Mouse (Mus musculus): ENCODE measurements at regions not wholly inside any gene's neighbourhood (a gene's known extent, or its start where the extent isn't known, plus 50 kb on each side); places are given as distances from the start of the nearest gene placed in this dataset.

GRCm38 (mm10) chr13:72809226-72809625 lies 180.6 kb downstream of the Irx2 start:
- DNase-seq: no peak

- DNase-seq: no peak
Observed at GRCm38 (mm10) chr13:72810626-72811025, 182.0 kb downstream of the Irx2 start.

- DNase-seq: no peak
Observed at GRCm38 (mm10) chr13:72814616-72815015, 186.0 kb downstream of the Irx2 start.

- DNase-seq: no peak
Observed at GRCm38 (mm10) chr13:72815236-72815932, 186.8 kb downstream of the Irx2 start.

GRCm38 (mm10) chr13:72815933-72816553 lies 187.4 kb downstream of the Irx2 start:
- no peak for DNase-seq

GRCm38 (mm10) chr13:72816856-72817255 lies 188.2 kb downstream of the Irx2 start:
- no peak for DNase-seq

- DNase-seq: no peak
Observed at GRCm38 (mm10) chr13:72817521-72817920, 188.9 kb downstream of the Irx2 start.

- DNase-seq: no peak
Observed at GRCm38 (mm10) chr13:72817930-72818329, 189.3 kb downstream of the Irx2 start.

- no peak for DNase-seq
Observed at GRCm38 (mm10) chr13:72826613-72827012, 198.0 kb downstream of the Irx2 start.

GRCm38 (mm10) chr13:72829331-72829730 lies 200.7 kb downstream of the Irx2 start:
- no peak for DNase-seq

GRCm38 (mm10) chr13:72833326-72833725 lies 204.7 kb downstream of the Irx2 start:
- DNase-seq: no peak

GRCm38 (mm10) chr13:72837016-72837415 lies 208.4 kb downstream of the Irx2 start:
- DNase-seq: no peak

- DNase-seq: no peak
Observed at GRCm38 (mm10) chr13:72848097-72848496, 219.5 kb downstream of the Irx2 start.

GRCm38 (mm10) chr13:72849841-72850240 lies 221.2 kb downstream of the Irx2 start:
- DNase-seq: no peak

- DNase-seq: no peak
Observed at GRCm38 (mm10) chr13:72852896-72853295, 224.3 kb downstream of the Irx2 start.

GRCm38 (mm10) chr13:72875921-72876320 lies 247.3 kb downstream of the Irx2 start:
- no peak for DNase-seq

GRCm38 (mm10) chr13:72894982-72895381 lies 266.4 kb downstream of the Irx2 start:
- DNase-seq: no peak

GRCm38 (mm10) chr13:72902576-72902975 lies 274.0 kb downstream of the Irx2 start:
- no peak for DNase-seq

GRCm38 (mm10) chr13:72918895-72919294 lies 290.3 kb downstream of the Irx2 start:
- no peak for DNase-seq

GRCm38 (mm10) chr13:72920368-72920767 lies 291.7 kb downstream of the Irx2 start:
- no peak for DNase-seq

- peak; percentile 10 for DNase-seq
Observed at GRCm38 (mm10) chr13:72924560-72925135, 296.0 kb downstream of the Irx2 start.

GRCm38 (mm10) chr13:72937246-72937645 lies 308.6 kb downstream of the Irx2 start:
- no peak for DNase-seq

- no peak for DNase-seq
Observed at GRCm38 (mm10) chr13:72938156-72938874, 309.7 kb downstream of the Irx2 start.

All from right cerebral cortex, postnatal 14 days (tissue).